Mouse (Mus musculus) spleen, postnatal 14 days (tissue): ENCODE results near the gene Bbs5.
A peak's percentile ranks its signal among the peaks of the same experiment; 100 is the strongest.
"Not testable (repeated sequence)": the region's sequence is repeated elsewhere in the genome, so short reads cannot be mapped to it uniquely, and the experiment has no call there.

ENCODE experiments used
- DNase-seq, 2 experiments: peaks; one replicate each; pipeline ENCODE4 v3.0.0; 2021 to 2022; ENCODE audit warnings: low spot score in 2 of 2

The Bbs5 gene

DNA sequence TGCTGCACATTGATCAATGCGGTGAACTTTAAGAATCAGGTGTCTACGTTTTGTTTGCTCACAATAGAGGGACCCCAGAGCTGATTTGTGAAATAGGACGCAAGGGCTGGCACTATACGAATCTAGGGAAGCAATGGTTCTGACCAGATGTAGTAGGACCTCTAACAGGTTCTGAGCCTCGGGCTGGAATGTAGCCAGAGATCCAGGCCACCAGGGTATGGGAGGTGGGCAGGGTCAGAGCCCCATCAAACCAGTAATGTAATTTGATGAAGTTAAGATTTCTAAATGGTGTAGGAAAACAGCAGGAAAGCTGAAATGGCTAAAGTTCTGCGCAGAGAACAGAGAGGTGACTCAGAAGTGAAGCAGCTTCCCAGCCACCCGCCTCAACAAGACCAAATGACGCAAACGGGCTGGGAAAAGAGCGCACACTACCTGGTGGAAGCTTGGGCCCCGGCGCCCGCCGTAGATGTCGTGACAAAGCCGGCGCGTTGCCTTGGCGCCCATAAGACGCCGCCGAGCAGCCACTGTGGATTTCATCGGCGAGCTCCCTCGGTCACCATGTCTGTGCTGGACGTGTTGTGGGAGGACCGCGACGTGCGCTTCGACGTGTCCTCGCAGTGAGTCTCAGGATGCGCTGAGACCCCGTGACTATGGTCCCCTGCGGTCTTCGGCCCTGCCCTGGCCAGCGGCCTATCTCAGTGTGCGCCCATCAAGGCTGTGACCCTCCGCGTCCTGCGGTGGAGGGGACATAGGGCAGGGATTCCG is at the start of gene Bbs5:
TSS of gene Bbs5 (plus strand) at position 446 of the 765 bp plus-strand sequence.
- DNase-seq: peak; percentile 42 to 59

DNA sequence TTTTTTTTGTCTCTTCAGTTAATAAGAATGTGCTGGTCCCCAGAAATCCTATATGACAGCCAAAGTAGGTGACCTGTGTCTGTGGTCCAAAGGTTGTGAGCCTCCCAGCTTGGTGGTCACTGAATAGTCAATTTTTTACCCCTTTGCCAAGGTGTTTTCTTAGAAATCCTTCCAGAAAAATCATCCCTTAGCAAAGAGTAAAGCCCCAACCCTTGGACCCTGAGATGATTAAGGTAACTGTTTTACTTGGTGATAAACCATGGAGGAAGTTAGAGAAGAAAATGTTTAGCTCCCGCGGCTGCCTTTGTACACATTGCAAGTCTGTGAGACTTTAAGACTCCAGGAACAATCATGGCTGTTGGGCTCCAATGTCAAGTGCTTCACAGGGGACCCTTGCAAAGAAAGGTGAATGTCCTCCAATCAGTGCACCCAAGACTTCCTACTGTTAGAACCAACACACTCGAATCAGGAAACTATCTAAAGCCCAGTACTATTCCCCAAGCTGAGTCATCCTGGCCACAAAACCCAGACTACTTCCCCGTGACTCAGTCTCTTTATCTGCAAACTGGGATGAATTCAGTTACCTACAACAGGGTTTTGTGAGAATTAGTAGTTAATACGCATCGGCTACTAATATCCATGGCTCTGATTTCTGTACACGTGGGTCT is 43.1 kb upstream of the Bbs5 start:
- DNase-seq: no peak

DNA sequence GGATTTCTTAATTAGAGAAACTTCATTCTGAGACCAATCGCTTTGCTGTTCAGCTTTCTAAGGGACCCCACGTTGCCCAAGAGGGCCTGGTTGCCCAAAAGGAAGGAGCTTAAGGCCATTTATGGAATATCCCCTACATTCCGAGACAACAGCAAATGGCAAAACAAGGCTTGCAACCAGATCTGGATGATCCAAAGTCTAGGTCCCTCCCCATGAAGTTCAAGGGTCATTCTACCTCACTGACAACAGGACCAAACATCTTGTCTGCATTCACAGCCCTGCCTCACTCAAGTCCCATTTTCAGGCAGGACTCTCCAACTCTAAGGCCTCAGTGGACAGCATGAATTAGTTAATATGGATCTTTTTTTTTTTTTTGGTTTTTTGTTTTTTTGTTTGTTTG is 40.4 kb upstream of the Bbs5 start:
- no peak for DNase-seq

DNA sequence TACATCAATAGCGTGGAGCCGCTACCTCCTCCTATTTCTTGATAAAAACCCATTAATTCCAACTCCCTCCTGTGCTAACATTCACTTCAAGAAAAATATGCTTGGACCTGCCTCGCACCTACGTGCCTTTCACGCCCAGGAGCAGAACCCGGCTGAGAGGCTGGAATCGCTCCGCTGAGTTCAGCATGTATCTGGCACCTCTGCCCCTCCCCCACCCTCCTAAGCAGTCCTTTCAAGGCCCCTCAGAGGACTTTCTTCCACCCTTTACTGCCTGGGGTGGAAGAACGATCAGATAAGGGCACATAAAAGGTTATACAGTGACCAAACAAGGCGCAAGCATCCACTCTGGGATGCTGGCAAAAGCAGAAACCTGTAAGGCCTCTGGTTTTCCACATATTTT is 34.7 kb upstream of the Bbs5 start:
- no peak for DNase-seq

GRCm38 (mm10) chr2:69612716-69613115 is 34.3 kb upstream of the Bbs5 start:
- DNase-seq: no peak

DNA sequence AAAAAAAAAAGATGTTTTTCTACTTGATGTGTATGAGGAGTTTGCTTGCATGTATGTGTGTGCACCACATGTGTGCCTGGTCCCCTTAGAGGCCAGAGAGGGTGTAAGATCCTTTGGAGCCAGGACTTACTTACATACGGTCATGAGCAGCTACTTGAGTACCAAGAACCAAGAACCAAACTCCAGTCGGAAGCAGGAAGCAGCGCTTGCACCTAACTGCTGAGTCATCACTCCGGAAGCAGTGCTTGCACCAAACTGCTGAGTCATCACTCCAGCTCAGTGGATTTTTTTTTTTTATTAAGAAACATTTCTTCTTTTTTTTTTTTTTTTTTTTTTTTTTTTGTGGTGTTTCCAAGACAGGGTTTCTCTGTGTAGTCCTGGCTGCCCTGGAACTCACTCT is 33.7 kb upstream of the Bbs5 start:
- no peak for DNase-seq

DNA sequence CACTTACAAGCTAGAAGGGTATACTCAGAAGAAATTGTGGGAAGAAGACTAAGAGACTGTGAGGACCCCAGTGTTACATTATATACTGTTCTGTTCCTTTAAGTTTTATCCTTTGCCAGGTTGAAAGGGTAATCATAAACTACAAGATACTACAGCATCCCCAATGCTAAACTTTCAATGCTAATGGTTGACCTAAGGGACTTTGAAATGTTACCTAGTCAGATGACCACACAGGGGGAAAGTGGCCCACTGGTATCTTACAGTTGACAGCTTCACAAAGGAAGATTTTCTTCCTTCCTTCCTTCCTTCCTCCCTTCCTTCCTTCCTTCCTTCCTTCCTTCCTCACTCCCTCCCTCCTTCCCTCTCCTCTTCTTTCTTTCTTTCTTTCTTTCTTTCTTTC is 28.6 kb upstream of the Bbs5 start:
- no peak for DNase-seq

DNA sequence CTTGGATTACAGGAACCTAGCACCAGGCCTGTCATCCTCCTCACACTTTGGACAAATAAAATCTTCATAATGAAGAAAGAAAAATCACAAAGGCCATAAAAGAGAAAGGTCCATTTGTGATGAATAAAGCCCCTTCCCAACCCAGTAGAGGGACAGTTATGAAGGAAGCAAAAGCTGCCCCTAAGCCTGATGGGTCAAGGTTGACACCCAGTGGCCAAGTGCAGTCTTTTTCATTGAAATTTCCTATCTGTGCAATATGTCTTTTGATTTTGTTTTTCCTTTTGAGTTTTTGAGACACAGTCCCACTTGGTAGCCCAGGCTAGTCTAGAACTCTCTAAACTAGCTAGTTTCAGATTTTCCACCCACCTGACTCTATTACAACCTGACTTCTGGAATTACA is 27.7 kb upstream of the Bbs5 start:
- DNase-seq: no peak

GRCm38 (mm10) chr2:69629215-69629614 is 17.8 kb upstream of the Bbs5 start:
- DNase-seq: no peak

GRCm38 (mm10) chr2:69629914-69630313 is 17.1 kb upstream of the Bbs5 start:
- no peak for DNase-seq

- no peak for DNase-seq
Observed at GRCm38 (mm10) chr2:69630792-69631191, 16.2 kb upstream of the Bbs5 start.

DNA sequence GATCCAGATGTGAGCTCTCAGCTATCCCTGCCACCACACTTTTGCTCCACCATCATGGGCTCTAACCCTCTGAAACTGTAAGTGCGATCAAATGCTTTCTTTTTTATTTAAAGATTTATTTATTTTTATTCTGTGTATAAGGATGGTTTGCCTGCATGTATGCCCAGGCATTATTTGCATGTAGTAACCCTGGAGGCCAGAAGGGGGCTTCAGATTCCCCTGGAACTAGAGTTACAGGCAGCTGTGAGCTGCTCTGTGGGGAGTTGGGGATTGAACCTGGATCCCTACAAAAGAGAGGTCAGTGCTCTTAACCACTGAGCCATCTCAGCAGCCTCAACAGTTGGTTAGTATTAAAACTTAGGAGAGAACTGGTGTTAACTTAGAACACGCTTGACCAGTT is 15.5 kb upstream of the Bbs5 start:
- no peak for DNase-seq

DNA sequence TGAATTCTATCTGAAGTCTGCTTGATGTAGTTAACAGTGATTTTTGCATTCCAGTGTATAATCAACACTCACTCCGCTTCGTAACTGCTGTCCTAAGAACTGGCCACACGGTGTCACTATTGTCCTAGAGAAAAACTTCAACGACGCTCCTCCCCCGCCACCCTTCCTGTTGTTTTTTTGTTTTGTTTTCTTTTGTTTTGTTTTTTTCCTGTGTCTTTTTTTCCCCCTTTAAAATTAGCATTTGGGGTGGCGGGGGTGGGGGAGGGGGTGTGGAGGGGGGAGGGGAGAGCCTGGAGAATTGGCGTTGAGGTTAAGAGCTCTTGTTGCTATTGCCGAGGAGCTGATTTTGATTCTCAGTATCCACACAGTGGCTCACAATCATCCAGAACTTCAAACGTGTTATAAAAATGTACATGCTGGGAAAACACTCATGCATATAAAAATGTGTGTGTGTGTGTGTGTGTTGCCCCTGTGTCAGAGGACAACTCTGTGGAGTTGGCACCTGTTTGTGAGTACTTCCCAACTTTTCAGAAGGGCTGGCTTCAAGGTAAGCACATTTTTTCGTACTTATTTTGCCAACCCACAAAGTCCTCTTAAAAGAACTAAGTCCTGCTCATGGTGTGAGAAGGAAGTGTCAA is 11.8 kb upstream of the Bbs5 start:
- peak in 1 of 2 experiments; percentile 33 for DNase-seq

DNA sequence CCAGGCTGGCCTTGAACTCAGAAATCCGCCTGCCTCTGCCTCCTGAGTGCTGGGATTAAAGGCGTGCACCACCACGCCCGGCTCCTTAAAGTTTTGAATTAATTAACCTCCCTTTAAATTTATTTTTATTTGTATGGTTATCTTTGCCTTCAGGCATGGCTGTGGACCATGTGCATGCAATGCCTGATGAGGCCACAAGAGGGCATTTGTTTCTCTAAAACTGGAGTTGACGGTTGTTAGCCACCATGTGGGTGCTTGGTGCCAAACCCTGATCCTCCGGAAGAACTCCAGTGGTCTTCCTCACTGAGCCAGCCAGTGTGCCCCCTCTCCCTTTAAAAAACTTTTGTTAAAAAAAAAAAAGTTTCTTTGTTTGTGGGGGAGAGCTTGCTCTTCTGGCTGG is 11.2 kb upstream of the Bbs5 start:
- DNase-seq: peak; percentile 48 to 66

- not testable (repeated sequence) for DNase-seq
Observed at GRCm38 (mm10) chr2:69637989-69638388, 9.0 kb upstream of the Bbs5 start.

GRCm38 (mm10) chr2:69640100-69640499 is 6.9 kb upstream of the Bbs5 start:
- DNase-seq: no peak

GRCm38 (mm10) chr2:69644968-69645617 is 1.9 kb upstream of the Bbs5 start:
- no peak for DNase-seq

GRCm38 (mm10) chr2:69649716-69650115 is 2.7 kb downstream of the Bbs5 start:
- no peak for DNase-seq

GRCm38 (mm10) chr2:69659326-69659725 is 12.4 kb downstream of the Bbs5 start:
- DNase-seq: no peak

- no peak for DNase-seq
Observed at GRCm38 (mm10) chr2:69663827-69664476, 17.0 kb downstream of the Bbs5 start.

GRCm38 (mm10) chr2:69667656-69668055 is 20.7 kb downstream of the Bbs5 start:
- no peak for DNase-seq

DNA sequence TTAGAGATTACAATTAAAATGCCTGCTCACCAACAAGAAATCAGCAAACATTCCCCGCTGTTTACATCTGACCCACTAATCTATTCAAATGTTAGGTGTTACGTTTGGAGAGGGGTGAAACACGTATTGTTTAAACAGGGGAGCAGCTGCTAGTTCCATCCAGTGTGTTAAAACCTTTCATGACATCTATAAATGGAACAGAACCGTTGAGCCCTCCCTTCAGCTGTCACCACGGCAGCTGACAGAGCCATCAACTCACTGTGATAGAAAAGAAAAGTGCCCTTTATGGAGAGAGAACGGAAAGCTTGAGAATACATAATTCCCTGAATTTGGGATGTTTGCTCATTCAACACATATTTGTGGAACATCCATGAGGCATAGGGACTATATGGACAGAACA is 21.4 kb downstream of the Bbs5 start:
- no peak for DNase-seq
